Mouse (Mus musculus): Measurements from ENCODE around the gene Itm2c.

GRCm38 (mm10) chr1:85931170-85931569 is 37.1 kb downstream of the Itm2c start:
- TF ChIP-seq CHD2 (IDR thresholded peaks at IDR 0.05; ENCODE audit: low read depth, low read length) (no peak), HCFC1 (IDR thresholded peaks at IDR 0.05; ENCODE audit: borderline replicate concordance, insufficient read depth, low read length) (no peak), MAFK (IDR thresholded peaks at IDR 0.05; ENCODE audit: insufficient read depth, low read depth, low read length) (no peak)
